Mouse (Mus musculus): ENCODE measurements around the gene Dmac2. TPM values are rescaled to one million over a fixed set of nuclear protein-coding genes. Genes with fewer than 3 reads are reported as not detected.

Gene Dmac2
- total RNA-seq, 2 experiments from 2014 or later, result 29.3 to 37.6 TPM

DNA sequence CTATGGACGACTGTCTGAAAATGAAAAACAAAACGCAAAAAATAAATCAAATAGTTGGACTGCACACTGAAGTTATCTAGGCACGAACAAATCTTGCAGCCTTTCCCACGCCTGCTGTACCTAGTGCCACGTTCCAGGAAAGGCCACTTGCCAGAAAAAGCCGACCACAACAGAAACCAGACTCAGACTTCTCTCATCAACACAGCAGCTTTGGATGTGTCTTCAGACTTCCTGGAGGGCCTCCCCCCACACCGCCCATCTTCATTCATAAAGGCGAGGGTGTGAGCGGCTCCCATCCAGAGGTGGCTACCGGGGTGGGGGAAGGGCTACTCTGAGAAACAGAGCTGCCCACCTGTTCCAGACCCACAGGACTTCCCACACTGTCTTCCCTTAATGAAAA, 24.9 kb downstream of the Dmac2 start:
- no peak for DNase-seq (ENCODE audit: extremely low spot score in 1 of 2, low spot score in 2 of 2)
- intact Hi-C loops (cut with DNase I), result no loop called here

DNA sequence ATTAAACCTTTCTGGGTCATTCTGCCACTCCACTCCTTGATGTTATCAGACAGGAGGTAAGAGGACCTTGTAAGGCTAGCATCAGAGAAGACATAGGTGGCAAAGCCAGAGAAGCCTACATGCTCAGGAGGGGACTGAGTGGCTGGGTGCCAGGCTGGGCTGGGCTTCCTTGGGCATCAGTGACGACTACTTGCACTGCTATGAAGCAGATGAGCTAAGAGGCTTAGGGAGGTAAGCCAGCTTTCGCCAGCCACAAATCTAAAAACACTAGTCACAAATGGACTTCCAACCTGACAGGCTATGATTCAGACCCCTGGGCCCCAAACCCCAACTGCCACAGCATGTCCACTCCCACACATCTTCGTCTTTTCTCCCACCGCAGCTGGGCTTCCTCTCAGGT, 25.4 kb downstream of the Dmac2 start:
- intact Hi-C loops (cut with DNase I), result no loop called here
- DNase-seq (ENCODE audit: extremely low spot score in 1 of 2, low spot score in 2 of 2), result no peak

DNA sequence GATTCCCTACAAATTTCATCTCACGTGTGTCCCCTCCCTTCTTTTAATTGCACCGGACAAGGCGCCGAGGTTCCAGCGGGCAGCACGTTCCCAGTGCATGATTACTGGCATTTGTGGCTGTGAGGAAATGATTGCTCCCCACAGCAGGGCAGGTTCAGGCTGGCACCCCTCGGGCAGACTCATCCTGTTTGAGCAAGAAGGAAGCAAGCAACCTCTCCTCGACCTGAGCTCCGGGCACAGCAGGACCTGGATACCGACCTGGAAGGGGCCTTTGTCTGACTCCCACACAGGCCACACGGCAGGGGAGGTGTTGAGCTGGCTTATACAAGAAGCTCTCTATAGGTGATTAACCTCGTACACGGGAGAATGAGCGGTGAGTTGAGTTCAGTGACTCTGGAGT, 25.9 kb downstream of the Dmac2 start:
- DNase-seq (ENCODE audit: extremely low spot score in 1 of 2, low spot score in 2 of 2), result no peak
- intact Hi-C loops (cut with DNase I), result no loop called here

GRCm38 (mm10) chr7:25647574-25648123, 28.4 kb downstream of the Dmac2 start:
- intact Hi-C loops (cut with DNase I), result no loop called here
- no peak for DNase-seq (ENCODE audit: extremely low spot score in 1 of 2, low spot score in 2 of 2)

DNA sequence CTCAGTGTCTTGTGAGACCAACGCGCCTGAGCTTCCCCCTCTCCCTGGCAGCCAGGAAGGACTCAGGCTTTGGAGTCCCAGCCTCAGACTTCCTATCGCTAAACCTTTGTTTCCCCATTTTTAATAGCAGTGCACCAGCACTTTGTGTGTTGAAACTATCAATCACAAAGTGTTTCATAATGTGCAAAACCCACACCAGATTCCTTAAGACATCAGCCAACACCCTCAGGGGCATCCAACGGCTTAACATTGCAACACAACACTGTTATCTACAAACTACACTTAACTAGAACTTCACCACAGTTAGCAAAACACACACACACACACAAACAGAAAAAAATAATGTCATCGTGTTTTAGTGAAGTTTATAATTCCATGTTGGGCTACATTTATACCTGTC, 30.6 kb downstream of the Dmac2 start:
- no peak for DNase-seq (ENCODE audit: extremely low spot score in 1 of 2, low spot score in 2 of 2)
- intact Hi-C loops (cut with DNase I), result no loop called here

- no peak for DNase-seq (ENCODE audit: extremely low spot score in 1 of 2, low spot score in 2 of 2)
- intact Hi-C loops (cut with DNase I), result no loop called here
These were observed 32.1 kb downstream of the Dmac2 start for GRCm38 (mm10) chr7:25651281-25651680.

- intact Hi-C loops (cut with DNase I), result no loop called here
- no peak for DNase-seq (ENCODE audit: extremely low spot score in 1 of 2, low spot score in 2 of 2)
These were observed 33.1 kb downstream of the Dmac2 start for GRCm38 (mm10) chr7:25652244-25652759.

DNA sequence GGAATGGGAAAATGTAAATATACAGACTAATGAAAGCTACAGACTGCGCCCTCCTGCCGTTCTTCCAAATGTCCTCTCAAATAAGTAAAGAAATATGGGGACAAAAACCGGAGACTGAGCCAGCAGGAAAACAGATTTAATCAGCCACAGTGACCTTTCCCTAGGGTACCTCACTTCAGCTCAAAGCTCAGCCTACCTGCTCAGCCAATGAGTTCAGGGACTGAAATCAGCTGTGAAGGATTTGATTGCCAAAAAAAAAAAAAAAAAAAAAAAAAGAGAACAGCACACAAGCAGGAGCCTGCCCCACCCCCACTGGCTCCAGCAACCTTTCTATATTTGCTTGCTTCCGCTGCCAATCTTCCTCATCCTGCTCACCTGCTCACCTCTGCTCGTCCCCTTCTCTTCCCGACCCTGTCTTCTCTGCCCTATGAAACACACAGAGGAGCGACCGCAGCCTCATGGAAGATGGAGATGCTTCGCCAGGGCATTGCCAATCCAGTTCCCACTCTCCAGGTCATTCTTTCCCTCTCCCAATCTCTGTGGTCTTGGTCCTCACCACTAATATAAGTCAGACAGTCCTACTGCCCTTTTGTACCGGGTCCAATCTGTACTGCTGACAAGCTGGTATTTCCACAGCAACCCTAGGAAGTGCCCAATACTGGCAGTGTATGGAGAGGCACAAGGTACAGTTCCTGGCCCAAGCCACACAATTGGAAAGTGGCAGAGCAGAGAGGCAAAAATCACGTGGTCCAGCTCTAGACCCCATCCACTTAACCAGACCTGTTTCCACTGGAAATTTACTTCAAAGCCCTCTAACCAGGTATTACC, 36.6 kb downstream of the Dmac2 start:
- no peak for DNase-seq (ENCODE audit: extremely low spot score in 1 of 2, low spot score in 2 of 2)
- intact Hi-C loops (cut with DNase I), result no loop called here

- no peak for DNase-seq (ENCODE audit: extremely low spot score in 1 of 2, low spot score in 2 of 2)
- intact Hi-C loops (cut with DNase I), result no loop called here
These were observed 38.6 kb downstream of the Dmac2 start for GRCm38 (mm10) chr7:25657785-25658184.

GRCm38 (mm10) chr7:25658657-25659472, 39.7 kb downstream of the Dmac2 start, which contains the start of the genes Bckdha and Exosc5:
Gene Bckdha (minus strand): TSS chr7:25658981.
Gene Exosc5 (plus strand): TSS chr7:25659164.
- intact Hi-C loops (cut with DNase I), result no loop called here
- peak; percentile 100 for DNase-seq (ENCODE audit: extremely low spot score in 1 of 2, low spot score in 2 of 2)

GRCm38 (mm10) chr7:25666381-25666780, 47.2 kb downstream of the Dmac2 start:
- intact Hi-C loops (cut with DNase I), result no loop called here
- DNase-seq (ENCODE audit: extremely low spot score in 1 of 2, low spot score in 2 of 2), result no peak

- no peak for DNase-seq (ENCODE audit: extremely low spot score in 1 of 2, low spot score in 2 of 2)
- intact Hi-C loops (cut with DNase I), result no loop called here
These were observed 49.9 kb downstream of the Dmac2 start for GRCm38 (mm10) chr7:25669158-25669557.

DNA sequence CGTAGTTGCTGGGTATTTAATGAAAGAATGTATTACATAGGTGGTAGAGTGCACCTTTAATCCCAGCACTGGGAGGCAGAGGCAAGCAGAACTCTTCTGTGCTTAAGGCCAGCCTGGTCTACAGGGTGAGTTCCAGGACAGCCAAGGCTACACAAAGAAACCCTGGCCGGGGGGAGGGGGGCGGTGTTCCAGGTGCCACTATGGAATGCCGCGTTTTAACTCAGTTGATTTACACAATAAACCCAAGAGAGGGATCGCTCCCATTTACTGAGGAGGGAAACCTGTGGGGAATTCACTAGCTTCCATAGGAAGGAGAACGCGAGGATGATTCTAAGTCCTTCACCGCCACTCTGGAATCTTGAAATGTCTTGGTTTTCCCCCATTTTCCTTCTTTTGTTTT, 50.4 kb downstream of the Dmac2 start:
- no peak for DNase-seq (ENCODE audit: extremely low spot score in 1 of 2, low spot score in 2 of 2)
- intact Hi-C loops (cut with DNase I), result no loop called here

DNA sequence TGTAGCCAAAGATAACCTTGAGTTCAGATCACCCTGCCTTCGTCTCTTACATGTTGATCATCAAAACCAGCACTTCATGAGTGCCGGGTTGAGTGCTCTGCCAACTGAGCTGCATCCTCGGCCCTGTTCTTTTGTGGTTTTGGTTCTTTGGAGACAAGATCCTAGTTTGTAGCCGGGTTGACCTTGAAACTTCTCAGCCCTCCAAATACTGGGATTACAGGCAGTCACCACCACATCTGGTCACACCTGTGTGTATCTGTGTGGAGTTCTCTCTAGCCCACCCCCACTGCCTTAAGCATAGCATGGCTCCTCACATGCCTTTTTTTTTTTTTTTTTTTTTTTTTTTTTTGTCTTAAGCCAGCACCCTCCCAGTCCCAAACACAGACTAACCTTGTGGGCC, 50.9 kb downstream of the Dmac2 start:
- DNase-seq (ENCODE audit: extremely low spot score in 1 of 2, low spot score in 2 of 2), result no peak
- intact Hi-C loops (cut with DNase I), result no loop called here

DNA sequence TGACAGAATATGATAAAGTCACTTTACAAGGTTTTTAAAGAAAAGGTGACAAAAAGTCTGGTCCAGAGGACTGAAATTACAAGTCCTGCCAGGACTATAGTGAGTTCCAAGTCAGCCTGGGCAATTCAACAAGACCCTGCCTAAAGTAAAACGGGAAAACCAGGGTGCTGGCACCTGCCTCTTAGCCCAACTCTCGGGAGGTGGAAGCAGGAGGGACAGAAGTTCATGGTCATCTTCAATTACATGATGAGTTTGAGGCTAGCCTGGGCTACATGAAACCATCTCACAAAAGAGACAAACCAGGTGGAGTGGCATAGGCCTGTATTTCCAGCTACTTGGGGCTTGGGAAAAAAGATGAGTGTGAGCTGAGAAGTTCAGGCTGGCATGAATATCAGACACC, 52.5 kb downstream of the Dmac2 start:
- no peak for DNase-seq (ENCODE audit: extremely low spot score in 1 of 2, low spot score in 2 of 2)
- intact Hi-C loops (cut with DNase I), result no loop called here

DNA sequence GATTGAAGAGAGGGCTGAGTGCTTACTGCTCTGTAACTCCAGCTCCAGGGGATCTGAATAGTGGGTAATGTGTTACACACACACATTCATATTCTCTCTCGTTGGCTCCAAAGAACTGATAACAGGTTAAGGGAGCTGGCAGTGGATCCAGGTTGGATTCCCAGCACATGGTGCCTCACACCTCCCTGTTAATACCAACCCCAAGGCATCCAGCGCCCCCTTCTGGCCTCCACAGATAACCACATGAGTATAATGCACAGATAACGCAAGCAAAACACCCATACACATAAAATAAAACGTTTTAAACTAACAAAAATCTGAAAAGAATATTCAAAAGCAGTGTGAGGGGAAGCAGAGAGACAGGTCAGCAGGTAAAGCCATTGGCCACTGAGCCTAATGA, 53.2 kb downstream of the Dmac2 start:
- intact Hi-C loops (cut with DNase I), result no loop called here
- no peak for DNase-seq (ENCODE audit: extremely low spot score in 1 of 2, low spot score in 2 of 2)

DNA sequence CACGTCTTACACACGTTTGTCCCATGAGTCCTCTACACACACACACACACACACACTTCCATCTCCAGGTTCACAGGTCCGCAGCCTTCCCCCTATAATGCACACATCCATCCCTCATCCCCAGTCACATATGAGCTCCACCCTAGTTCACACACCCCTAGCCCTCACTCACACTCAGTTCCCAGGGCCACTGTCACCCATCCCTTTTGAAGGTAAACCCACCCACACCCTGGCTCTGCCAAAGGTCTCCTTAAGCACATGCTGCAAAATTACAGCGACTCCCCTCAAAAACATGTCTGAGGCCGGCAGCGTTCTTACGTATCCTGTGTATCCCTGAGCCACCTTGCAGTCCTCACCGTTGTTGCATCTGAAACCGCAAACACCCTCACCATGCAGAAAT, 55.1 kb downstream of the Dmac2 start:
- no peak for DNase-seq (ENCODE audit: extremely low spot score in 1 of 2, low spot score in 2 of 2)
- intact Hi-C loops (cut with DNase I), result no loop called here

- intact Hi-C loops (cut with DNase I), result no loop called here
- DNase-seq (ENCODE audit: extremely low spot score in 1 of 2, low spot score in 2 of 2), result peak in 1 of 2 experiments; percentile 49
These were observed 55.6 kb downstream of the Dmac2 start, which contains the start of gene Tmem91 for GRCm38 (mm10) chr7:25674719-25675300. Gene Tmem91 (minus strand): TSS chr7:25675166.
